Mouse (Mus musculus): ENCODE measurements around the gene Olfr622.

Gene Olfr622

GRCm38 (mm10) chr7:103642602-103643001, at the start of gene Olfr622:
TSS of gene Olfr622 (minus strand) at chr7:103642702.
- no peak for DNase-seq (ENCODE audit: low read depth, low spot score)

DNA sequence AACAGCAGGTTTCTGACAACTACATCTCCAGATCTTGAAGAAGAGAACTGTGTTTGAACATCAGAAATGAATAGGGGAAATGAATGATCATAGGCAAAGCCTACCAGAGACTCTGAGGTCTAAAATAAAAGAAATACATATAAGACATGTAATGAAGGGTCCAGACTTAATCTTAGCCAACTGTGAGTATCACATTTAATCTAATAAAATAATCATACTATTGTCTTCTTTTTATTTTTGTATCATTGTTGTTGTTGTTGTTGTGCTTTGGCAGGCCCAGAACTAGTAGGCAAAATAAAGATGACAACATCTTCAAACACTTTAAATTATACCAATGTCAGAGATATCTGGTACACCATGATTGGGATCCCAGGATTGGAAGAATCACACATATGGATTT, 39.9 kb upstream of the Olfr622 start, which contains the start of gene Olfr625-ps1:
TSS of gene Olfr625-ps1 (plus strand) at position 301 of the 400 bp plus-strand sequence.
- no peak for DNase-seq (ENCODE audit: low read depth, low spot score)

- no peak for DNase-seq (ENCODE audit: low read depth, low spot score)
Measured at GRCm38 (mm10) chr7:103671091-103671490, 28.6 kb upstream of the Olfr622 start, which contains the start of gene Olfr624. TSS of gene Olfr624 (minus strand) at chr7:103671191.

DNA sequence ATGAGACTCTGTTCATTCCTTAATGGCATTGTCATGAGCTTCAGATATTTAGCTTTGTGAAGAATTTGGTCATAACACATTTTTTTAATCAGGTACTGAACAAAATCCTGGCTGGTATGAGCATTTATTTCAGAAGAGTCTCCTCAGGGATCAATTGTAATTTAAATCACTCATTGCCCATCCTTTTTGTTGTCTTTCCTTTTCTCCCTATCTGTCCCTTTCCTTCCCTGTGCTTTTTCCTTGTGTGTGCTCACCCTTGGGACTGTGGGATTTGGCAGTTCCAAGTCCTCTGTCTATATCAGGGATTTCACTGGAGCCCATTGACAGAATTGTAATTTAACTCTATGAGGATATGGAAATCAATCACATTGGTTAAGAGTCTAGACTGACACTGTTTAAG, 21.1 kb upstream of the Olfr622 start, which contains the start of gene Olfr623:
TSS of gene Olfr623 (minus strand) at position 101 of the 400 bp plus-strand sequence.
- DNase-seq (ENCODE audit: low read depth, low spot score) = no peak

DNA sequence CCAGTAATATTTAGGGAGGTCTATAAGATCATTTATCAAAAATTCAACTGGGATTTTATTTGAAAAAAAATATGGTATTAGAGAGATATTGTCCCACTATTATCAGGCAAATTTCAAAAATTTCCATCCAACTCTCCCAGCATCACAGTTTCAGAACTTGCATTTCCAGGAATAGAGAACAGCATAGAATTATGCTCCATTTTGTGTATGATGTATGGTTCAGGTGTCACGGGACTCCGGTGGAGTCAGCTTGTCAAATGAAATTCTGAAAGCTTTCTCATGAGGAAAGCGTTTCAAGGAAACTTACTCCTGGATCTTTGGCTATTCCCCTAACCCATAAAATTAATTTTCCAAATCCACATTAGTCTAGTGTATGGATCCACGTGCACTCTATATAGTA, 1.6 kb upstream of the Olfr622 start:
- no peak for DNase-seq (ENCODE audit: low read depth, low spot score)

GRCm38 (mm10) chr7:103636795-103637194, 5.7 kb downstream of the Olfr622 start:
- no peak for DNase-seq (ENCODE audit: low read depth, low spot score)

GRCm38 (mm10) chr7:103612434-103612833, 30.1 kb downstream of the Olfr622 start, which contains the start of gene Olfr620:
TSS of gene Olfr620 (minus strand) at chr7:103612534.
- DNase-seq (ENCODE audit: low read depth, low spot score) = no peak

DNA sequence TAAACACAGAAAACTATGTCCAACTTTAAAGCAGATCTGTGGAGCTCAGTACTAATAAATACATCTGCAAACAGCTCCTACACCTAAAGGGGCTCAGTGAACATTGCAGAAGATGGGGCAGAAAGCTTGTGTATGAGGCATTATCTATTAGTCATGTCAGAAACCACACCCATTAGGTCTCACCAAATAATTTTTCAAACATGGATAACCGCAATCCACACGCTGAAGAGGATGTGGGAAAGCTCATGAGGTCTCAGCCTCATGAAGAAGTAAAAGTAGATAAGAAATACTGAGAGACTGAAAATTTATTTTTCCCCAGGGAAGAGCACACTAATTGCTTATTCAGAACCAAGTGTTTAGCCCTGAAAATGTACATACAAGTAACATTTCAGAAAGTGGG, 35.1 kb downstream of the Olfr622 start:
- no peak for DNase-seq (ENCODE audit: low read depth, low spot score)

GRCm38 (mm10) chr7:103600275-103600674, 42.2 kb downstream of the Olfr622 start, which contains the start of gene Olfr619:
TSS of gene Olfr619 (plus strand) at chr7:103600575.
- DNase-seq (ENCODE audit: low read depth, low spot score) = no peak

GRCm38 (mm10) chr7:103589803-103590202, 52.7 kb downstream of the Olfr622 start, which contains the start of gene Olfr618:
TSS of gene Olfr618 (plus strand) at chr7:103590103.
- DNase-seq (ENCODE audit: low read depth, low spot score) = no peak
